Mouse (Mus musculus): ENCODE measurements around the gene Adcy6. TPM values are rescaled to one million over a fixed set of nuclear protein-coding genes. Genes with fewer than 3 reads are reported as not detected.
A peak's percentile ranks its signal among the peaks of the same experiment; 100 is the strongest.

Adcy6 gene
- polyA plus RNA-seq, 1 experiment from 2014 or later: 10.1 TPM

DNA sequence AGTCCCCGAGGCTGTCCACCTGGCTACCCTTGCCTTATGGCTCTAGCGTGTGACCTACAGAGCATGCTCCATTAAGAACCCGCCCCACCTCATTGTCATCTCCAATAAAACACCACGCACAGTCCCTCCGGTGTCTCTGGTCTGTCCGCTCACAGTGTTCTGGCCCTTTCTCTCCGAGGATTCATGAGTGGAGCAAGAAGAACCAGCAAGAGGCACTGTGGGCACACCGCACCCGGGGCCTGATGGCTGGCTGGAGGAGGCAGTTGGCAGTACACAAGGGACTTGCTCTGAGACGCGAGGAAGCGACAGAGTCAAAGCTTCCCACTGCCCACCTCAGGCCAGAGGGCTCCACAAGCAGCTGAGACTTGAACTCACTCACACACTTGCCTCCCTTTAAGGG, 34.5 kb upstream of the Adcy6 start:
- no peak overlapping the region for H3K4me2 ChIP-seq (ENCODE audit: low read length)
- H3K27me3 ChIP-seq (replicated peaks; ENCODE audit: control insufficient read depth, insufficient read depth, low read length): no peaks in the 10 kb centered on the region
- 92% methylated on average over 12 of the region's 12 CpGs for WGBS
- no peaks in the 10 kb centered on the region for H3K4me1 ChIP-seq (ENCODE audit: control insufficient read depth, insufficient read depth, low read depth, low read length)
- ATAC-seq: no peak
- H3K4me3 ChIP-seq (ENCODE audit: low read length): no peak overlapping the region
- no peak overlapping the region for H3K9ac ChIP-seq (ENCODE audit: low read depth, low read length)
- no peak overlapping the region for H3K27ac ChIP-seq (ENCODE audit: low read depth, low read length)
- no peaks in the 10 kb centered on the region for H3K9me3 ChIP-seq (ENCODE audit: control insufficient read depth, low read length)
- H3K36me3 ChIP-seq (ENCODE audit: control insufficient read depth, insufficient read depth, low read length): peaks cover 73% of the 10 kb centered on the region

DNA sequence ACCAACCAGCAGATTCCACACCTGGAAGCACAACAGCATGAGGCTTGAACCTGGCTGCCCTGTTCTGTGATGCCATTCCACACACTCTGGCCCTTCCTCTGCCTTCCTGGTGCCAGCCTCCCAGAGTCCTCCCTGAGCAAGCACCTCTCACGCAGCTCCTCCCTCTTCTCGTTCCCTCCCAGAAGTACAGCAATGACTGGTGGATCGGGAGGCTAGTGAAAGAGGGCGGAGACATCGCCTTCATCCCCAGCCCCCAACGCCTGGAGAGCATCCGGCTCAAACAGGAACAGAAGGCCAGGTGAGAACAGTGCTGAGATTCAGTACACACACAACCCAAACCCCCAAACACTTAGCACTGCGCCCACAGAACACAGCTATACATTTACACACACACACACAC, 30.3 kb upstream of the Adcy6 start:
- H3K36me3 ChIP-seq (ENCODE audit: control insufficient read depth, insufficient read depth, low read length): peaks cover 40% of the 10 kb centered on the region
- H3K9me3 ChIP-seq (ENCODE audit: control insufficient read depth, low read length): no peaks in the 10 kb centered on the region
- H3K4me2 ChIP-seq (ENCODE audit: low read length): no peak overlapping the region
- no peak overlapping the region for H3K9ac ChIP-seq (ENCODE audit: low read depth, low read length)
- ATAC-seq: no peak
- no peak overlapping the region for H3K27ac ChIP-seq (ENCODE audit: low read depth, low read length)
- H3K27me3 ChIP-seq (replicated peaks; ENCODE audit: control insufficient read depth, insufficient read depth, low read length): no peaks in the 10 kb centered on the region
- peaks cover 24% of the 10 kb centered on the region for H3K4me1 ChIP-seq (ENCODE audit: control insufficient read depth, insufficient read depth, low read depth, low read length)
- H3K4me3 ChIP-seq (ENCODE audit: low read length): no peak overlapping the region
- 44% methylated on average over 8 of the region's 8 CpGs for WGBS

DNA sequence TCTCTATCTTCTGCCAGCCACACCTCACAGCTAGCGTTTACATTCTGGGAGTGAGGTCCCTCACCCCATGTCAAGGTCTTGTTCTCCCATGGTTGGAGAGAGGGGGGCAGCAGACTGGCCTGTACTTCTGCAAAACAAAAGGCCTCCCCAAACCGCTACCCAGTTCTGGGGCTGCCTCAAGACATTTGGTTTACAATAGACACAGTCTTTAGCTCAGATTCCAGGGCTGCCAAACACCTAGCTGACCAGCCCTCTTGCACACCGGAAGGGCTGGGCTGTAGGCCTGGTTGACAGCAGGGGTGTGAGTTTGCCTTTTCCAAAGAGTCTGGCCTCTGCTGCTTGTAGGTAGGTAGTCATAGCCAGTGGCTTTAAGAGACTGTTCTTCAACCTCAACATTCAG, 27.3 kb upstream of the Adcy6 start:
- ATAC-seq: no peak

DNA sequence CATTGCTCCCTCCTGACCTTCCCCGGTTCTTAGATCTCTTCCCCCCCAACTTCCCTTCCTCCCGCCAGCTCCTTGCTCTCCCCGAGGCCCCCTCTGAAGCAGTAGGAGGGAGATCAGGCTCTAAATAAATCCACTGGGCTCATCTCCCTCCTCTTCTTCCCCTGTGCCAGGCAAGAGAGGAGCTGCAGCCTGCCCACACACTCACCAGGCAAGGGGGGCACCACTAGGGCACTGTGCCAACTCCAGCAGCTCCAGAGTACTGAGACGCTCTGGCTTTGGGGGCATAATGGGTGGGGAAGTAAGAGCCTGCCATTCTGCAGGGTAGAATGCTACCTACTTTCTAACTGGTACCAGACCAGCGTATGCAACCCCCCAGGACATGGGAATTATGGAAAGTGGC, 26.6 kb upstream of the Adcy6 start:
- ATAC-seq: no peak
- no peaks in the 10 kb centered on the region for H3K9me3 ChIP-seq (ENCODE audit: control insufficient read depth, low read length)
- WGBS: 18% methylated on average over 5 of the region's 5 CpGs
- peak overlapping the region; percentile 84 for H3K4me2 ChIP-seq (ENCODE audit: low read length)
- no peaks in the 10 kb centered on the region for H3K27me3 ChIP-seq (replicated peaks; ENCODE audit: control insufficient read depth, insufficient read depth, low read length)
- peaks cover 14% of the 10 kb centered on the region for H3K36me3 ChIP-seq (ENCODE audit: control insufficient read depth, insufficient read depth, low read length)
- H3K27ac ChIP-seq (ENCODE audit: low read depth, low read length): no peak overlapping the region
- peak overlapping the region; percentile 75 for H3K4me3 ChIP-seq (ENCODE audit: low read length)
- H3K9ac ChIP-seq (ENCODE audit: low read depth, low read length): peak overlapping the region; percentile 91
- peaks cover 42% of the 10 kb centered on the region for H3K4me1 ChIP-seq (ENCODE audit: control insufficient read depth, insufficient read depth, low read depth, low read length)

More for the DNA sequence above, 27.3 kb upstream of the Adcy6 start:
- Histone ChIP-seq H3K4me1 (ENCODE audit: control insufficient read depth, insufficient read depth, low read depth, low read length) (peaks cover 37% of the 10 kb centered on the region), H3K27ac (ENCODE audit: low read depth, low read length) (no peak overlapping the region), H3K9ac (ENCODE audit: low read depth, low read length) (no peak overlapping the region), H3K4me2 (ENCODE audit: low read length) (peak overlapping the region; percentile 84), H3K36me3 (ENCODE audit: control insufficient read depth, insufficient read depth, low read length) (peaks cover 18% of the 10 kb centered on the region), H3K27me3 (replicated peaks; ENCODE audit: control insufficient read depth, insufficient read depth, low read length) (no peaks in the 10 kb centered on the region), H3K4me3 (ENCODE audit: low read length) (no peak overlapping the region), H3K9me3 (ENCODE audit: control insufficient read depth, low read length) (no peaks in the 10 kb centered on the region)
- 17% methylated on average over 3 of the region's 3 CpGs for WGBS

DNA sequence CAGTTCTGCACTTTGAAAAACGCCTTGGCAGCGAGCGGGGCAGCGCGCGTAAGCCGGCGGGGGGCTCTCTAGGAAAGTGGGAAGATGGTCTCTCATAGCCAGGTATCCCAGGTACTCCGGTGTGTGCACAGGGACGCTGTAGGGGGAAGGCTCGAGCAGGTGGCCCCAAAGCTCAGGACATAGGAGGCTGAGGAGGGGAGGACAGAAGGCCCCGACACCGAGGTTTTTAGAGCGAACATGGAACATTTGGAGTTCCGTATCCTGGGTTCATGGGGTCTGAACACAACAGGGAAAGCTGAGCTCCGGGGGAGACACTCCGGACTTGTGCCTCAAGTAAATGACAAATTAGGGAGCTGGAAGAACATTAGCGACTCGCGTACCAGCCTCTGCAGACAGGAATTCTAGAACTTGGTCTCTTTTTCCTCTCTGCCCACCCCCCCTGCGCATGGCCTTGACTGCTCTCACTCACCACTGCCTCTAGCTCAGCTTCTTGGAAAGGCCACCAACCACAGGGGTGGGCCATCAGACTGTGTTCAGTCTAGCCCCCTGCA, 25.5 kb upstream of the Adcy6 start:
- Histone ChIP-seq H3K9me3 (ENCODE audit: control insufficient read depth, low read length) (no peaks in the 10 kb centered on the region), H3K9ac (ENCODE audit: low read depth, low read length) (peak overlapping the region; percentile 91), H3K4me1 (ENCODE audit: control insufficient read depth, insufficient read depth, low read depth, low read length) (peaks cover 48% of the 10 kb centered on the region), H3K36me3 (ENCODE audit: control insufficient read depth, insufficient read depth, low read length) (peaks cover 4% of the 10 kb centered on the region; the same call in 1 of the 2 replicates), H3K4me3 (ENCODE audit: low read length) (peak overlapping the region; percentile 75), H3K27me3 (replicated peaks; ENCODE audit: control insufficient read depth, insufficient read depth, low read length) (no peaks in the 10 kb centered on the region), H3K27ac (ENCODE audit: low read depth, low read length) (peak overlapping the region; percentile 93), H3K4me2 (ENCODE audit: low read length) (peak overlapping the region; percentile 84)
- 0 out of 2 replicates have a peak, but pooled peaks have one; percentile 5 for ATAC-seq
- 2% methylated on average over 21 of the region's 21 CpGs for WGBS

DNA sequence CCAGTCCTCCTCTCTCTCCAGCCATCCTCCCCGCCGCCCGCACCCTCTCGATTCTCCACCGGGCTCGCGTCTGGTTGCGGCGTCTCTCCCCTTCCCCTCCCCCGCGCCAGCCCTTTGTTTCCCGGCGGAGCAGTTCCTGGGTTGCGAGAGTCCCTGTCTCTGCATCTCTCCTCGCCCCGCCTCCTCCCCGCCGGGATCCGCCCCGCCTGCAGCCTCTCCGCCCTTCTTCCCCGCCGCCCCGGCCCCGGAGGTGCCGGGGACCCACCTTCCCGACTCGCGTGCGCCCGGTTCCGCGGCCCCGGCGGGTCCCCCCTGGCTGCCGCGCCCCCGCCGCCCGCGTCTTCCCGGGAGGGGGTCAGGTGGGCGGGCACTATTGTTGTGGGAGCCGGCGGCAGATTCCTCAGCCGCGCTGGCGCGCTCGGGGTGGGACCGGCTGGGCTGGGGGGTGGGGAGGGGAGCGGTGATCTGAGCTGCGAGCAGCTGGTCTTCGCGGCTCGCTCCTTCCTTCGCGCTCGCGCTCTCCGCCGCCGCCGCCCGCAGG, 24.7 kb upstream of the Adcy6 start:
- H3K27me3 ChIP-seq (replicated peaks; ENCODE audit: control insufficient read depth, insufficient read depth, low read length): peaks cover 4% of the 10 kb centered on the region
- H3K9ac ChIP-seq (ENCODE audit: low read depth, low read length): peak overlapping the region; percentile 91
- no peaks in the 10 kb centered on the region for H3K9me3 ChIP-seq (ENCODE audit: control insufficient read depth, low read length)
- H3K4me2 ChIP-seq (ENCODE audit: low read length): peak overlapping the region; percentile 84
- peak; percentile 69 for ATAC-seq
- H3K4me3 ChIP-seq (ENCODE audit: low read length): peak overlapping the region; percentile 75
- H3K27ac ChIP-seq (ENCODE audit: low read depth, low read length): peak overlapping the region; percentile 93
- no peaks in the 10 kb centered on the region for H3K36me3 ChIP-seq (ENCODE audit: control insufficient read depth, insufficient read depth, low read length)
- H3K4me1 ChIP-seq (ENCODE audit: control insufficient read depth, insufficient read depth, low read depth, low read length): peaks cover 48% of the 10 kb centered on the region
- WGBS: 1% methylated on average over 55 of the region's 65 CpGs

DNA sequence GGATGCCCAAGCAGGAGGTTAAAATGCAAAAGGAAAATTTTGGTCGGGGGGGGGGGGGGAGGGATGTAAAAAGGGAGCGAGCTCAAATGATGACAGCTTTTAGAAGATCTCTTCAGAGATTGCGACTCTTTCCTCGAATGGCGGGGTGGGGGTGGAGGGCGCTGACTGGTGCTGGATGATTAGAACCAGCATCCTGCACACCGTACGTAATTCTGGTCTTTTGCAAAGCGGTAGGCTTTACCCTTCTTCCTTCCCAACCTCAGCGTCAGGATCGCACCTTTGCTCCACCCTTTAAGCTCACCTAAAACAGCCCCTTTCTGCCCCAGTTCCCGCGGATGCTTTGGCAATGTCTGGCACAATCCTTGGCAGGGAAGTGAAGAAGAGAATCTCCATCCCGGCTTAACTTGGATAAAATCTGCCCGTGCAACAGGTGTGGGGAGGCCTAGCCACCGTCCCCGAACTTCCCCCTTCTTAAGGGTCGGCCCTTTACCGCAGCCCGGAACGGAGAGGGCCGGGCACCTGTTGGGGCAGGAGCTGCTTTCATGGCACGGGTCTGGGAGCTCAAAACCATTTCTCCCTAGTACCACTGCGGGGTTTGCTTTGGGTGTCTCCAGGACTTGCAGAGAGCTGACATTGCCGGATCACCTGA, 24.1 kb upstream of the Adcy6 start:
- H3K4me1 ChIP-seq (ENCODE audit: control insufficient read depth, insufficient read depth, low read depth, low read length): peaks cover 53% of the 10 kb centered on the region
- H3K9ac ChIP-seq (ENCODE audit: low read depth, low read length): peak overlapping the region; percentile 91
- no peak; the same call in 1 of the 2 replicates for ATAC-seq
- no peaks in the 10 kb centered on the region for H3K36me3 ChIP-seq (ENCODE audit: control insufficient read depth, insufficient read depth, low read length)
- peak overlapping the region; percentile 84 for H3K4me2 ChIP-seq (ENCODE audit: low read length)
- peaks cover 4% of the 10 kb centered on the region for H3K27me3 ChIP-seq (replicated peaks; ENCODE audit: control insufficient read depth, insufficient read depth, low read length)
- H3K9me3 ChIP-seq (ENCODE audit: control insufficient read depth, low read length): no peaks in the 10 kb centered on the region
- H3K27ac ChIP-seq (ENCODE audit: low read depth, low read length): peak overlapping the region; percentile 93
- 0% methylated on average over 24 of the region's 25 CpGs for WGBS
- peak overlapping the region; percentile 75 for H3K4me3 ChIP-seq (ENCODE audit: low read length)

DNA sequence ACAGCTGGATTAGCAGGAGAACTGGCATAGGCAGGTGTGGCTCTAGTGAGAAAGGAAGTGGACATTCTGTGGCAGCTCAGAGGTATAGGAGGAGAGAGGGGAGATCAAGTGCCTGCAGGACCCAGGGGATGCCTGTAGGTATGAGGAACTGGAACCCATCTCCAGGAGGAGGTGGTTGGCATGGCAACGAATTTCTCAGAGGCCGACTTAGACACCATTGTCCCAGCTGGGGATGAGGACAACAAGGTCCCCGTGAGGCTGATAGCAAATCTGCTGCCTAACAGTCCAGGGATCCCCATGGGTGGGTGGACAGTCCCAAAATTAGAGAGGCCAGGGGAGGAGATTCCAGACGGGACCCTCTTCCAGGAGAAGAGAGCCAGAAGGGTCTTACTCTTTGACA, 23.0 kb upstream of the Adcy6 start:
- H3K27me3 ChIP-seq (replicated peaks; ENCODE audit: control insufficient read depth, insufficient read depth, low read length): peaks cover 4% of the 10 kb centered on the region
- peaks cover 63% of the 10 kb centered on the region for H3K4me1 ChIP-seq (ENCODE audit: control insufficient read depth, insufficient read depth, low read depth, low read length)
- H3K4me2 ChIP-seq (ENCODE audit: low read length): peak overlapping the region; percentile 84
- H3K27ac ChIP-seq (ENCODE audit: low read depth, low read length): peak overlapping the region; percentile 74; the same call in 1 of the 2 replicates
- no peaks in the 10 kb centered on the region for H3K36me3 ChIP-seq (ENCODE audit: control insufficient read depth, insufficient read depth, low read length)
- H3K9me3 ChIP-seq (ENCODE audit: control insufficient read depth, low read length): no peaks in the 10 kb centered on the region
- no peak for ATAC-seq
- 1% methylated on average over 4 of the region's 4 CpGs for WGBS
- peak overlapping the region; percentile 75 for H3K4me3 ChIP-seq (ENCODE audit: low read length)
- H3K9ac ChIP-seq (ENCODE audit: low read depth, low read length): peak overlapping the region; percentile 66

DNA sequence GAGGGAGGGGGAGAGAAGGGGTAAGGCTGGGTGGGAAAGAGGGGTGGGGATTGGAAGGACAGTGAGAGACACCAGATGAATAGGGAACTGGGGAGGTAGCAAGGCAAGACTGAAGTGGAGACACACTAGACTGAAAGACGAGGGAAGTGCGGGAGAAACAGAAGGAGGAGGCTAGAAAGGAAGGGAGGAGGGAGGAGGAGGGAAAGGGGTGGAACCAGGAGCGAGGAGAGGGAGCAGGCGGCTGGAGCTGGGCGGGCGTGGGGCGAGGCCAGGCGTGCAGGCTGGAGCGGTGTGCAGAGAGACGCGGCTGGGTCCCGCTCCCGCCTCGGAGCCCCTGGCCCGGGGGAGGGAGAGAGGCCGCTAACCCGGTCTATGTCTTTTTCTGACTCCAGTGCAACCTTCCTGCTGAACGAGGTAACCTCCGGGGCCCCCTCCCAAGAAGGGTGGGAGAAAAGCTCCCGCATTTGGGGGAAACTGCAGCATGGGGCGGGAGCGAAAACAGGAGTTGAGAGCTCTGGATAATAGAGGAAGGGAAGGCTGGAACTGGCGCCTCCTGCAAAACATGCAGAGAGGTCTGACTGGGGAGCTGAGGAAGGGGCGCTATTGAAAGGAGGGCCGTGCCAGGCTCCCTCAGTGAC, 22.4 kb upstream of the Adcy6 start:
- H3K9me3 ChIP-seq (ENCODE audit: control insufficient read depth, low read length): no peaks in the 10 kb centered on the region
- peak; percentile 51 for ATAC-seq
- peak overlapping the region; percentile 75 for H3K4me3 ChIP-seq (ENCODE audit: low read length)
- peak overlapping the region; percentile 74 for H3K27ac ChIP-seq (ENCODE audit: low read depth, low read length)
- peak overlapping the region; percentile 84 for H3K4me2 ChIP-seq (ENCODE audit: low read length)
- peak overlapping the region; percentile 66 for H3K9ac ChIP-seq (ENCODE audit: low read depth, low read length)
- under 1% methylated on average over 24 of the region's 25 CpGs for WGBS
- H3K36me3 ChIP-seq (ENCODE audit: control insufficient read depth, insufficient read depth, low read length): no peaks in the 10 kb centered on the region
- peaks cover 4% of the 10 kb centered on the region for H3K27me3 ChIP-seq (replicated peaks; ENCODE audit: control insufficient read depth, insufficient read depth, low read length)
- peaks cover 58% of the 10 kb centered on the region for H3K4me1 ChIP-seq (ENCODE audit: control insufficient read depth, insufficient read depth, low read depth, low read length)

Measured in hindbrain, embryonic 16.5 days (tissue).